Mouse (Mus musculus) liver, adult (tissue): ENCODE results near the gene Ildr2.

Experiments
- GATA4 ChIP-seq: IDR thresholded peaks from 2 replicates; pipeline ENCODE4 v1.6.1; 2014; ENCODE audit warnings: mild to moderate bottlenecking, low read length; ENCODE audit not compliant: insufficient replicate concordance

The Ildr2 gene

DNA sequence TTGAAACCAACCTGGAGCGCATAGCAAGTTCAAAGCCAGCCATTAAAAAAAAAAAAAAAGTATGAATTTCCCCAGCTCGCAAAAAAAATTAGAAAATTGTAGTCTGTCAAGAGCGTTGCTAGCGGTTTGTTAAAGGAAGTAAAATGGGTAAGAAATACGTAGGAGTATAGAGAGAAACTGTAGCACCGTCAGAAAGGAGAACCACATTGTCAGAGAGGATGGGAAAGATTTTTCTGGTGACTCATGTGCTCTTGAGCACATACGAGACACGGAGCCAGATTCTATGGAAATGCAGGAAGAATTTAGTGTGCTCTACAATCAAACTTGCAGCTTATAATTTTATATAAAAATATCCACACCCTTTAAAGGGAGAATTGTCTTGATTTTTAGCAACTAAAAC lies 45.9 kb downstream of the Ildr2 start:
- no peak for TF ChIP-seq GATA4

DNA sequence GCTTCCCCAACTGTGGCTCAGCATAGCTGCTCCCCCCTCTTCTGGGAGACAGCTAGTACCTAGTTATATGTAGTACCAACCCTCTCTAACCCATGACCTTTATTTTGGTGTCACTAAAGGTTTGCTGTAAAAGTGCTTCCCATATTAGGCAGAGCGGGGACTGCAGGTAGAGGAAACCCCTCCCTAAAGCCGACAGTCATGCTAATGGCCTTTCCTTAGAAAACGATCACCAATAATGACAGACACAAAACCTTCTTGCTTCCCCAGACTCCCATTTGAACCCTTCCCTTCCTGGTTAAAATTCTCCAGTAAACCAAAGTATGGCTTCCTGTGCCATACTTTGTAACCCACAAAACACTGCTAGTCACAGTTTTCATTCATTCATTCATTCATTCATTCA lies 46.6 kb downstream of the Ildr2 start:
- TF ChIP-seq GATA4: no peak

DNA sequence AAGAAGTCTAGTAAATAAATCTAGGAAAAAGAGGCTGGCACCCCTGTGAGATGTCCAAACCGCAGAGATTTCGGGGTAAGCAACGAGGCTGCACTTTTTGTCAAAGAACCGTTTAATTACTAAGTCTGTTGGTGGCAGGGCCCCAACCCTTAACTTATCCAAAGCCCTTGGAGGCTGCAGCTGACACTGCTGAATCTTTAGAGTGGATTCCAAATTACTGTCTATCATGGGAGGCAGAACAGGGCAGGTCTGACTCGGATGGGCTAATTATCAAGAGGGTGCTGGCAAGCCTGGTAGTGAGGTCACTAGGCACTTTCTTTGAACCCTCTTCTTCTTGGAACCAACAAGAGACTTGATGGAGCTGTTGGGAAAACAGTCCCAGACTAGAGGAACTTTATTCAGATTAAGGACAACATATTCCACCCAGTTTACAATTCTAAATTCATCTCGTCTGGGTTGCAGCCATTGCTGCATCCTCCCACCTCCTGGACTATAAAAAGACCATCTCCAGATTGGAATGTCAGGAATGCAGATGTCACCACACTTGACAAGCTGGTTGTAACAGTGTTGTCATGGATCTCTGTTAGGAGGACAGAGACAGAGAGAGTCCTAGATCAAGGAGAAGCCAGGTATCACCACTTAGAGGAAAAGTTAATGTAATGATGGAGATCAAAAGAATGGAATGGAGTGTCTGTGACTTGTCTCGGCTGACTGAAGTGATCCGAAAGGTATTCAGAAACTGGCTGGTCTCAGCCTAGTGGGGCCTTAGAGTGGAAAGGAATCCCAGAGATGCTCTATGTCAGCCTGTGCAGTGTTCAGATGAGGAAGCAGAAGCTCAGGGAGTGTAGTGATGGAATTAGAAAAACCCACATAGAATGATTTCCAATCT lies 50.7 kb downstream of the Ildr2 start:
- TF ChIP-seq GATA4: no peak

DNA sequence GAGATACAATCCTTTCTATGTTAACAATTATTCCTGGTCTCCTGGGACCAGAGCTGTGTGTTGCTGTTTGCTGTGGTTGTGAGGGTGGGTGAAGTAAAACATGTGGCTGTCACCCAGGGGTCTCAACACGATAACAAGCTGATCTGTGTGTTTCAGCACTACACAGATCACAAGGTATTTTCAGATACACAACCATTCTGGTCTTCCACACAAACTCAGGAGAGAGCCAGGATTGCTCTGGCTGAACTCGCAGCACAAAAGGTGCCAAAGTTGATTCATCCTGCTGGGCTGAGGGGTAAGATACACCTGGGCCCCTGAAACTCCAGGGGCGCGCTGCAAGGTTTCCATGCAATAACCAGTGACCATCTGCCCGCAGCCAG lies 54.5 kb downstream of the Ildr2 start:
- TF ChIP-seq GATA4: no peak

DNA sequence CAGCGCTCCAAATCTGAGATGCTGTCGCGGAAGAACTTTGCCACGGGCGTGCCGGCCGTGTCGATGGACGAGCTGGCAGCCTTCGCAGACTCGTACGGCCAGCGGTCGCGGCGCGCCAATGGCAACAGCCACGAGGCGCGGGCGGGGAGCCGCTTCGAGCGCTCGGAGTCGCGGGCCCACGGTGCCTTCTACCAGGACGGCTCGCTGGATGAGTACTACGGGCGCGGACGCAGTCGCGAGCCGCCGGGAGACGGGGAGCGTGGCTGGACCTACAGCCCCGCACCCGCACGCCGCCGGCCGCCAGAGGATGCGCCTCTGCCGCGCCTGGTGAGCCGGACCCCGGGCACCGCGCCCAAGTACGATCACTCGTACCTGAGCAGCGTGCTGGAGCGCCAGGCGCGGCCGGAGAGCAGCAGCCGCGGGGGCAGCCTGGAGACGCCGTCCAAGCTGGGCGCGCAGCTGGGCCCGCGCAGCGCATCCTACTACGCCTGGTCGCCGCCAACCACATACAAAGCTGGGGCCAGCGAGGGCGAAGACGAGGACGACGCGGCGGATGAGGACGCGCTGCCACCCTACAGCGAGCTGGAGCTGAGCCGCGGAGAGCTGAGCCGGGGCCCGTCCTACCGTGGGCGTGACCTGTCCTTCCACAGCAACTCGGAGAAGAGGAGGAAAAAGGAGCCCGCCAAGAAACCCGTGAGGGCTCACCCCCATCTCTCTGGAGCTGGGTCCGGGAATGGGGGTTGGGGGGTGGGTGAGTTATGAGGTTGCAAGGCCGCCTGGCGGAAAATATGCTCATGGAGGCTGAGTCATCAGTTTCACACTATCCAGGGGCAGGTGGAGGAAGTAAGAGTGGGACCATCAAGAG lies 55.1 kb downstream of the Ildr2 start:
- TF ChIP-seq GATA4: no peak

DNA sequence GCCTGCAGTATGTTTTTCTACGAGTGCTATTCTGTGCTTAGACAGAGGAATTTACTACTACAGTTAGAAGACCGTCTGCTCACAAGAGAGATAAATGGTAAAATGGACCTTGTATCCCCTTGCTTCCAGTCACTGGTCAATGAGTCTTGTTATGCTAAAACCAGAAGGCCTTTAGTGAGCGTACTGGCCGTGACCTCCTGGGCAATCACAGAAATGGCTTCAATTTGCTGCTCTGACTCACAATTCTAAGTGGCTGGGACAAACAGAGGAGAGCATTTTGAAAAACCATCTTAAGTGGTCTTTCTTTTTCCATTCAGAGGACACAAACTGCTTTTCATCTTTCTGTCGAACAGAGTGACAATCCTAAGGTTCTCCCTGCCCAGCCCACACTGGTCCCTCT lies 57.2 kb downstream of the Ildr2 start:
- TF ChIP-seq GATA4: no peak

DNA sequence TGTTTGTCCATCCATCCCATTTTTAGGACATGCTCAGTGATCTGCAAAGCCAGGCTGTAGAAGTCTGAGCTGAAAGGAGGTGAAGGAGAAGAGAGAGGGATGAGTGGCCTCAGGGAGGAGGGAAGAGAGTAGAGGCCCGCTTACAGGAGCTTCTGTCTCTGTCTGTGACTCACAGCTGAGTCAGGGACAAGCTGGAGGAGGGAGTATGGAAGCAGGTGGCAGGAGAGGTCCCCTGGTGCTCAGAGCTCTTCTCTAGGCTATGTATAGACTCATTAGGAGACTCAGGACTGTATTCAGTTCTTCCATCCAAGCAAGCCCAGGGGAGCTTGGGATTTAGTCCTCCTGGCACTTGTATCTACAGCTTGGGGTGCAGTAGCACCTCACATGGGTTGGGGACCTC lies 59.7 kb downstream of the Ildr2 start:
- TF ChIP-seq GATA4: no peak

DNA sequence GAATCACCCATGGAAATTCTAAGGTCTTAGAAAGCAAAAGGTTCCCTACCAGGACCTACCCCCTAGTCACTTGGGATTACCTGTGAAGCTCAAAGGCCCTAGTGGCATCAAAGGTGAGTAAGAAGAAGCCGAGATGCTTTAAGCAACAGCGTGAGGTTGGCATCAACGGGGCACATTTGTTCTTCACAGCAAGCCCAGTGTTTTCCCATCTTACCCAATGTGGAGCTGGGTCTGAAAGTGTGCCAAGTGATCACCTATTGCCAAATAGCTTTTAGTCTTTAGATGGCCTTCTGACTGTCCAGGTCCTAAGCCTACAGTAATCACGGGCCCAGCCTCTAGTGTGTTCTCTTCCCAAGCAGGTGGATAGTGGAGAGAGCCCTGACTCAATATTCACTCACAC lies 61.8 kb downstream of the Ildr2 start:
- TF ChIP-seq GATA4: no peak

DNA sequence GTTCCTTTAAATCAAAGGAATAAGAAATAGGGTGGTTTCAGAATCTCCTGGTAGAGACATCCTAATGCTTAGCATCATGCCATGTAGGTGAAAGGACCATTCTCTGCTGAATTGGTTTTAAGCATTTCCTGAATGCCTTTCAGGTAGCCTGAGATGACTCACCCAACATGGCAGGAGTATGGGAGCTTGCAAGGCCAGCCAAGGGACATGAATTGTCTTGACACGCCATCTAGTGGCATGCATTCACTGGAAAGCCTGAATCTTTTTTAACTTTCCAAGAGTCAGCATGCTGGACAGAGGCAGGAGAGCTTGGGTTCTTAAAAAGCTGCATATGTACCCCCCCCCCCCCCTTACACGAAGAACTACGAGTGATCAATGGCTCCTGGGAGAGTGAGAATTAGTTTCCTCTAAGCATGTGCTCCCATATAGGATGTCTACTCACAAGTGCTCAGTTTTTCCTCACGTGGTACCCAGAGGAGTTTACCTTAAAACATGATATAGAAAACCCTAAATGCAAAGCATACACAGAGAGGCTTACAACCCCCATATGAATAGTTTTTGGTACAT lies 65.3 kb downstream of the Ildr2 start:
- TF ChIP-seq GATA4: no peak

DNA sequence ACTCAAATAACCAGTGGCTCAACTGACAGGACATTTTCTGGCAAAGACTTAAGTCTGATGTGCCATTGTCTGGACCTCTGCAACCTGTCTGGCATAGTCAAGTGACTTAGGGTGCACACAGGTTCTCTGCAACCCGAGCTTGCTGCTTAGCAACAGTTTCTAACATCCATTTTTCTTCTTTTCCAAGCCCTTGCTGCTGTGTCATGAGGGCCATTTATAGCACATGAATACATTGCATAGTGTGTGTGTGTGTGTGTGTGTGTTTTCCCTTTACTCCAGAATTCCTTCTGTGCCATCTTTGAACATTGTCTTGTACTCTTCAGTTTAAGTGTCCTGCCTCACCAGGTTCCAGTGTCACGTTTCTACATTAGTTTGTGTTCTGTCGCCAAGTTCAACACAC lies 72.5 kb downstream of the Ildr2 start:
- TF ChIP-seq GATA4: no peak

DNA sequence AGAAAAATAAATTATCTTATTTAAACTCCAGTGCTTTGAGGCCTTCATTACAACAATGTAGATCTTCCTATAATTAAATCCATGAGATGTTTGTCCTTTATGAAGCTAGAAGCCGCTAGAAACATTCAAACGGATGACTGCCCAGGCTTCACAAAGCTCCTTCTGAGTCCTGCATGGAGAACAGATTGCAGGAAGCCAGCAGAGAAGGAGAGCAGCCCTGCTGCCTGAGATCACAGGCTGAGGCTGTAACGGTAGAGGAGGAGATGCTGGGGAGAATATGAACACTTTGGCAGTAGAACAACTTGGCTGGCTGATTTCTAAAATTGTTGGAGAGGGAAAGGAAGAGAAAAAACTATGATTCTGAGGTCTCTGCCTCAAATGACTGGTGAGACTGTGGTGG lies 76.8 kb downstream of the Ildr2 start:
- TF ChIP-seq GATA4: no peak

DNA sequence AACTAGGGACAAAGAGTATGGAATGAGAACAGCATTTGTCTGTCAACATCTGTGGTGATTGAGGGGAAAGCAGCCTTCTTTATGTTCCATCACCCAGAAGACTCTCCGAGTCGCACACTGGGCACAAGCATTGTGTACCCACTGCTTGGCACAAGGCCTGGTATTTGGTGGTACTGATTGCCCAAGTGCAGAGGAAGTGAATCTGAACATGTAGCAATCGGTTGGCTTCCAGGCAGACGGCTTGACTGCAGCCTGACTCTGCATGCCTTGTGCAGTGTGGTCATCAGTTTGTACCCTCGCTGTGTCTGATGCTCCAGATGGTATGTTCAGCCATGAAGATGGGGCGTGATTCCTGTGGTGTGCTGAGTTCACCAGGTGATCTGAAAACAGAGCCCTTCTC lies 85.2 kb downstream of the Ildr2 start:
- no peak for TF ChIP-seq GATA4

DNA sequence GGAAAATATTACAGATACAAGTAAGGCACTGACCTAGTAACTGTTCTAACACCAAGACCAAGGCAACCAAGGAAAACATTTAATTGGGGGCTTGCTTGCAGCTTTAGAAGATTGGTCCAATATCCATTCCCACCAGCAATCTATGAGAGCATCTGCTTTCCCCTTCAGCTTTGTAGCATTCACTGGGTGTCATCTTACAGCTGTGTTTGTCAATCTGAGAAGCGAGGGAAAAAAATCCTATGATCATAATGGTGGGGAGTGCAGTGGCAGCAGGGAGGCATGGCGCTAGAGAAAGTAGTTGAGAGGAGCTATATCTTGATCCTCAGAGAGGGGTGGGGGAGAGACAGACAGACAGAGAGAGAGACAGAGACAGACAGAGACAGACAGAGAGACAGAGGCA lies 88.1 kb downstream of the Ildr2 start:
- no peak for TF ChIP-seq GATA4

DNA sequence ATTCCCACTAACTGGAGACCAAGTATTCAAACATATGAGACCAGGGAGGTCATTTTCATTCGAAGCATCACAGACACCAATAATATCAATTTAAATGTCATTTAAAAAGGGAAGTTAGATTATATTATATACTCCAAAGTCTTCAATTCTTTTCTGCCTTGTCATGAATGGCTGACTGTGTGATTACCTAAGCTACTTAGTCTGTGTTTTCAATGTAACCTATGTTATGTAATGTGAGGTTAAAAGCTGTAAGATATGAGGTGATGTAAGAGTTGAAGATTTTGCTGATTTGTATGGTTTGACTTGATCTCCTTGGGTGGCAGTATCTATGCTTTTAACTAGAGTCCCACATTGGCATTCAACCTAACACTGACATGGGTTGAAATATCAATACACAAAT lies 88.6 kb downstream of the Ildr2 start:
- TF ChIP-seq GATA4: no peak

DNA sequence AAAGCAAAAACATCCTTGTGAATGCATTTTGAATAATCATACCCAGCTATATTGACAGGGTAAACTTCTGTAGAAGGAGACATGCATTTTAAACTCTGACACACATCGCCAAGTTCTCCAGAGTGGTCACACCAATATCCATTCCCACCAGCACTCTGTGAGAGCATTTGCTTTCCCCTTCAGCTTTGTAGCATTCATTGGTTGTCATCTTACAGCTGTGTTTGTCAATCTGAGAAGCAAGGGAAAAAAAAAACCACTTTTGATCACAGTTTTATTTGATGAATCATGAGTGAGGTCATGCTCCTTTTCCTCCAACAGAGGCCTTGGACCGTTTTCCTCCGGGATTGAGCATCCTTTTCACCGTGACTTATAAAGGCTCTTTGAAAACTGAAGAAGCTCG lies 89.6 kb downstream of the Ildr2 start:
- no peak for TF ChIP-seq GATA4

DNA sequence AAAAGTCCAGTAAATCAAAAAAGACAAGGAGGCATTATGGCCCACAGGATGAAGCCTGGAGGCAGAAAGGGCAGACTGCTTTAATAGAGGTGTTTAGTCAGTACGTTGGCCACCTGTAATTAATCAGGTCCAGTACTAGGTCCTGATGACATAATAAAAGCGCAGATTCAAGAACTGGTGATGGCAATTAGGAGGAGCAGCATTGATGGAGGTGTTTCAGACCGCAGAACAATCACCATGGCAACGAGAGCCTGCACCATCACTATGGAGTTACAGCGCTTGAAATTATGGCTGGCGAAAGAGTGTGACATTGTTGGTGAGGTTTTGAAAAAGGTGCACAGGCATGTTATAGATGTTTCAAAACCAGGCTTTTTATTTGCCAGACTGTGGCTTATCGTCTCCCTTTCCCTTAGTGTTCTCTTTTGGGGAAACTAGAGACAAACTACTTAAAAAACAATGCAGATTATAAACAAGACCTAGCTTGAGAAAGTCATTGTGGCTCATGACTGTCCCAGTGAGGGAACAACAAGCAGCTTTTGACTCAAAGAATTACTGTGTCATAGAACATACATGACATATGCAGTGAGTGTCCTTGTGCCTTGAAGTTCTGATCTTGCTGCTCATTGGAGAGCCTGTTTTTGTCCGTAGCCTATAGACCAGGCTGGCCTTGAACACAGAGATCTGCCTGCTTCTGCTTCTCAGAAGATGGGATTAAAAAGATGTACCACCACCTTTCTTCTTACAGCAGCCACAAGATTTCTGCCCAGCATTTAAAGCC lies 90.5 kb downstream of the Ildr2 start:
- TF ChIP-seq GATA4: no peak

DNA sequence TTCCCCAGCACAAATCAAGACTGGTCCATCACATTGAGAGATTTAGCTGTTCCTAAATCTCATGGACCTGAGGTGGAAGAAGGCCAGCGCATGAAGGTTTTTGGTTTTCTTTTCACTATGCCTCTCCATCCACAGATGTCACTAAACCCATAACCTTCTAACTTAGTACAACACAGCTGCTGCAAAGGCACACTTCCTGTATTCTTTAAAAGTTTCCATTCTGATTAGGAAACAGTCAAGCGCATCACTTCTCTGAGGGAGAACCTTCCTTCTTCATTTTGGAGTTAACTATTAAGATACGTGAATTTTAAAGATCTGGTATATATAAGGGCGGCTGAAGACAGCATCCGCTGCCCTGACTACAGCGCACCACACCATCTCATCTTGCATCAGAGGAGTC lies 91.7 kb downstream of the Ildr2 start:
- TF ChIP-seq GATA4: no peak
